Mouse (Mus musculus): ENCODE measurements around the gene Nrxn3. TPM values are rescaled to one million over a fixed set of nuclear protein-coding genes. Genes with fewer than 3 reads are reported as not detected.
A peak's percentile ranks its signal among the peaks of the same experiment; 100 is the strongest.

Nrxn3 gene
- polyA plus RNA-seq, 1 experiment from 2014 or later, result 94.1 TPM

GRCm38 (mm10) chr12:88992141-88992540, 269.5 kb downstream of the Nrxn3 start:
- Histone ChIP-seq H3K4me1 (replicated peaks) (no peaks in the 10 kb centered on the region), H3K9me3 (no peaks in the 10 kb centered on the region), H3K9ac (no peak overlapping the region), H3K4me3 (no peak overlapping the region), H3K27ac (replicated peaks) (no peak overlapping the region), H3K4me2 (no peak overlapping the region), H3K27me3 (no peaks in the 10 kb centered on the region), H3K36me3 (no peaks in the 10 kb centered on the region)
- WGBS, result 3% methylated on average over 2 of the region's 2 CpGs
- no peak for ATAC-seq (ENCODE audit: low FRiP score, low read depth)

- H3K4me2 ChIP-seq, result no peak overlapping the region
- no peak overlapping the region for H3K9ac ChIP-seq
- ATAC-seq (ENCODE audit: low FRiP score, low read depth), result no peak
- no peaks in the 10 kb centered on the region for H3K9me3 ChIP-seq
- no peak overlapping the region for H3K4me3 ChIP-seq
- no peaks in the 10 kb centered on the region for H3K36me3 ChIP-seq
- H3K4me1 ChIP-seq (replicated peaks), result no peaks in the 10 kb centered on the region
- 92% methylated on average over 4 of the region's 4 CpGs for WGBS
- H3K27ac ChIP-seq (replicated peaks), result no peak overlapping the region
- no peaks in the 10 kb centered on the region for H3K27me3 ChIP-seq
These were observed 271.1 kb downstream of the Nrxn3 start for GRCm38 (mm10) chr12:88993788-88994187.

DNA sequence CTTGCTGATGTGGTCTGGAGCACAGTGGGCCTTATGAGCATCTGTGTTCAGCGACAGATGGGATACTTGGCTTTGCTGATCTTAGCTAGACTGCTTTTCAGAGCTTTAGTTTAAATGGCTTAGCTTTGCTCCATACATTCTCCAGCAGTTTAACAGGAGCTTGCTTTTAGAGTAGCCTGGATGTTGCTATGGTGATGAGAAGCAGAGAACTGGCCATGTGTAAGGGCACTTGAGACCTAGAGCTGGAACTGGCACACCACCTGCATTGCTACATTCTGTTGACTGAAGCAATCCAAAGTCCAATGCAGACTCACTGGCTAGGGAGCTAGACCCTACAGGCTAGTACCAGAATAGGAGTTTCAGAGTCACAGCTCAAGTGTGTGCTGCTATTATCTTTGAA, 293.8 kb downstream of the Nrxn3 start:
- Histone ChIP-seq H3K4me2 (no peak overlapping the region), H3K27me3 (no peaks in the 10 kb centered on the region), H3K27ac (replicated peaks) (no peak overlapping the region), H3K4me1 (replicated peaks) (peaks cover 12% of the 10 kb centered on the region; the same call in 1 of the 2 replicates), H3K9ac (no peak overlapping the region), H3K9me3 (no peaks in the 10 kb centered on the region), H3K4me3 (no peak overlapping the region), H3K36me3 (no peaks in the 10 kb centered on the region)
- no peak for ATAC-seq (ENCODE audit: low FRiP score, low read depth)
- 69% methylated on average over 1 of the region's 1 CpGs for WGBS

GRCm38 (mm10) chr12:89025180-89025579, 302.5 kb downstream of the Nrxn3 start:
- WGBS, result 98% methylated on average over 1 of the region's 1 CpGs
- no peaks in the 10 kb centered on the region for H3K9me3 ChIP-seq
- no peak overlapping the region for H3K9ac ChIP-seq
- H3K27me3 ChIP-seq, result no peaks in the 10 kb centered on the region
- ATAC-seq (ENCODE audit: low FRiP score, low read depth), result no peak
- no peak overlapping the region for H3K4me3 ChIP-seq
- H3K27ac ChIP-seq (replicated peaks), result no peak overlapping the region
- H3K4me1 ChIP-seq (replicated peaks), result peaks cover 10% of the 10 kb centered on the region; the same call in 1 of the 2 replicates
- H3K4me2 ChIP-seq, result no peak overlapping the region
- H3K36me3 ChIP-seq, result no peaks in the 10 kb centered on the region

DNA sequence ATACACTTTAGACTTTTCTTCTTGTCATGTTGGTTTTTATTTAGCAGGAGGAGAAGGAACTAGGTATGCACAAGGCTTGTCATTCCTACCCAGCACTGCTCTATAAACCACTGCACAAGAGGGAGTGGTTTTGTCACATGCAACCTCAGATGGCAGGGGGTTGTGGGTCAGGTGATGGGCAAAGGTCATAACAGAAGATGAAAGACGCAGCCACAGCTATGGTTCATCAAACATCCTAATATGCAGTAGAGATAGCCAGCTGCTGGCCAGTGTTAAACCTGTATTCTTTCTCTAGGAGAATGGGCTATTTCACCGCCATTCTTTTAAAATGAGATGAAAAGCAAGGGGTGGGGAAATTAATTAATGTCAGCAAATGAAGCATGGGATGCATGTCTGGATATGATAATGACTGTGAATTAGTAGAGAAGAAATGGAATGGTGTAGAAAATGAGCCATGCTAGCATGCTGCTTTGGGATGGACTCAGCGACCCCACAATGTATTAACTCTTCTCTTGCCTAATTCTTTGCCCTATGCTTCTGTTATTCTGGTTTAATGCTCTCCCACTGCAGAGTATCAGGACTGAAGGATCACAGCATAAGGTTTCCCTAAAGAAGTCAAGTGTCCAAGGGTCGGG, 313.4 kb downstream of the Nrxn3 start:
- Histone ChIP-seq H3K27ac (replicated peaks) (peak overlapping the region; percentile 62), H3K9ac (no peak overlapping the region), H3K4me3 (no peak overlapping the region), H3K36me3 (no peaks in the 10 kb centered on the region), H3K4me2 (no peak overlapping the region), H3K9me3 (no peaks in the 10 kb centered on the region), H3K27me3 (no peaks in the 10 kb centered on the region), H3K4me1 (replicated peaks) (peaks cover 12% of the 10 kb centered on the region)
- no peak; the same call in 1 of the 2 replicates for ATAC-seq (ENCODE audit: low FRiP score, low read depth)
- 43% methylated on average over 4 of the region's 4 CpGs for WGBS

DNA sequence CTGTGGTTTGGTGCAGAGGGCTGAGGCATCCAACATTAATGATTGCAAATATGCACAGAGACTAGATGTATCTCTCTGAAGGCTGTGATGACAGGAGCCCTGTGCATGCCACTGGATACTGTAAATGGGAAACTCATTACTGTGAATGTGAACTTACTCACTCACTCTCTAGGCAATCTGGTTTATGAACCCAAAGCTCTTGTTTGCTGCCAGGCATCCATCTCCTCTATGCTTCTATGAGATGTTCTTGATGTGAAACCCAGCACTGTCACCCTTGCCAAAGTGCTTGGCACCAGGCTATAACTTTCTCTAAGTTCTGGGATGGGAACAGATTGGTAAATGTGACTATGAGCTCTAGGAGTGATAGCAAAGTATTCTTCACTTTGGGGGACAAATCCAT, 317.5 kb downstream of the Nrxn3 start:
- Histone ChIP-seq H3K4me1 (replicated peaks) (peaks cover 12% of the 10 kb centered on the region), H3K27ac (replicated peaks) (no peak overlapping the region), H3K9me3 (no peaks in the 10 kb centered on the region), H3K36me3 (no peaks in the 10 kb centered on the region), H3K4me3 (no peak overlapping the region), H3K4me2 (no peak overlapping the region), H3K9ac (no peak overlapping the region), H3K27me3 (no peaks in the 10 kb centered on the region)
- ATAC-seq (ENCODE audit: low FRiP score, low read depth), result no peak

DNA sequence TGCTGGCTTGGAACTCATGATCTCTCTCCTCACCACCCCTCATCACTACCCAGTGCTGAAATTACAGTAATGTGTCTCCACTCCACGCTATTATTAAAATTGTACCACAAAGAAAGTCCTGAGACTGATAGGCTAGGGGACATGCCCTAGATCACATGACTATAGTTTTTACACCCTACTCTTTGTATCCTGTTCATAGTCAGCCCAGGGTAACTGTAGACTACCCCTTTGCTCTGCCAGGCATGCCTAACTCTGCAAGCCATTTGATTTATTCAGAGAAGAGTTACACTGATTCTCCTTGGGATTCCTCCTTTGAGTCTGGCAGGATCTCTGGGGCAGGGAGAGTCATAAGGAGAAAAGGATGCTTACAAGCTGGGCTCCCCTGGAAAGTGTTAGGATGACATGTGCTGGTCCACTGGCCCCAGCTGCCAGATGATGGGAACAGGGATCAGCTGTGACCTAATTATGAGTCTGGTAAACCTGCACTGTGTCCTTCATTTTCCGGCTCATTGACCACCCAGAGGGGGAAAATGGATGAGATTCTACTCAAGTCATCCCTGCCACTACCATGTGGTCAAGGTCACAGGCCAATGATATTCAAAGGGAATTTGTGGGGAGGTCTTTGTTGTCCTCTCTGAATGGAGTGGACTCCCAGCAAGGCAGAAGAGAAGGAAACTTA, 318.9 kb downstream of the Nrxn3 start:
- Histone ChIP-seq H3K9ac (no peak overlapping the region), H3K4me2 (no peak overlapping the region), H3K36me3 (no peaks in the 10 kb centered on the region), H3K27me3 (no peaks in the 10 kb centered on the region), H3K27ac (replicated peaks) (peak overlapping the region; percentile 47; the same call in 1 of the 2 replicates), H3K4me1 (replicated peaks) (no peaks in the 10 kb centered on the region), H3K4me3 (no peak overlapping the region), H3K9me3 (no peaks in the 10 kb centered on the region)
- ATAC-seq (ENCODE audit: low FRiP score, low read depth), result peak; percentile 74
- WGBS, result 38% methylated on average over 2 of the region's 2 CpGs

DNA sequence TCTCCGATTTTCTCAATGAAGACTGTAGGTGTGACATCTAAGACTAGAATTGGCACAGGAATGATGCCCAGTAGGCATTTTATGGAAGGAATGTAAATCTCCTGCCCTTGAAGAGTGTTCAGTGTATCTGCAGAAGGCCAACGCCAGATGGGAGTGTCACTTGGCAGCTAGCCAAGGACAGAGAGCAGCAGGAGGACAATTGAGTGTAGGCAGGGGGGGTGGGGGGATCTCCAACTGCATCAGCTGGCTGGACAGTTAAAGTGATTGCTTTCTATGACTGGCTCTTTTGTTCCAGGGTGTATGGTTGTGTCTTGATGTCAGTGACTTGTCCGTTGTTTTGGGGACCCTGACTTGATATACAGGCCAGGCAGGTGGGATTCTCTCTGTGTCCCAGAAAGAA, 326.6 kb downstream of the Nrxn3 start:
- H3K27ac ChIP-seq (replicated peaks), result peak overlapping the region; percentile 25; the same call in 1 of the 2 replicates

GRCm38 (mm10) chr12:89049686-89050085, 327.0 kb downstream of the Nrxn3 start:
- Histone ChIP-seq H3K4me2 (no peak overlapping the region), H3K27me3 (no peaks in the 10 kb centered on the region), H3K36me3 (no peaks in the 10 kb centered on the region), H3K9me3 (no peaks in the 10 kb centered on the region), H3K9ac (no peak overlapping the region), H3K27ac (replicated peaks) (peak overlapping the region; percentile 25; the same call in 1 of the 2 replicates), H3K4me3 (no peak overlapping the region), H3K4me1 (replicated peaks) (0 out of 2 replicates have a peak, but pooled peaks cover 3% of the 10 kb centered on the region)
- ATAC-seq (ENCODE audit: low FRiP score, low read depth), result no peak

More for the DNA sequence above, 326.6 kb downstream of the Nrxn3 start:
- 10% methylated on average over 3 of the region's 3 CpGs for WGBS
- Histone ChIP-seq H3K9me3 (no peaks in the 10 kb centered on the region), H3K36me3 (no peaks in the 10 kb centered on the region), H3K4me2 (no peak overlapping the region), H3K4me1 (replicated peaks) (0 out of 2 replicates have a peak, but pooled peaks cover 3% of the 10 kb centered on the region), H3K9ac (no peak overlapping the region), H3K27me3 (no peaks in the 10 kb centered on the region), H3K4me3 (no peak overlapping the region)
- ATAC-seq (ENCODE audit: low FRiP score, low read depth), result 0 out of 2 replicates have a peak, but pooled peaks have one; percentile 61

GRCm38 (mm10) chr12:89072436-89072835, 349.8 kb downstream of the Nrxn3 start:
- Histone ChIP-seq H3K9ac (no peak overlapping the region), H3K4me3 (no peak overlapping the region), H3K9me3 (no peaks in the 10 kb centered on the region), H3K27me3 (no peaks in the 10 kb centered on the region), H3K27ac (replicated peaks) (no peak overlapping the region), H3K4me2 (no peak overlapping the region), H3K36me3 (no peaks in the 10 kb centered on the region), H3K4me1 (replicated peaks) (peaks cover 18% of the 10 kb centered on the region)
- ATAC-seq (ENCODE audit: low FRiP score, low read depth), result no peak

DNA sequence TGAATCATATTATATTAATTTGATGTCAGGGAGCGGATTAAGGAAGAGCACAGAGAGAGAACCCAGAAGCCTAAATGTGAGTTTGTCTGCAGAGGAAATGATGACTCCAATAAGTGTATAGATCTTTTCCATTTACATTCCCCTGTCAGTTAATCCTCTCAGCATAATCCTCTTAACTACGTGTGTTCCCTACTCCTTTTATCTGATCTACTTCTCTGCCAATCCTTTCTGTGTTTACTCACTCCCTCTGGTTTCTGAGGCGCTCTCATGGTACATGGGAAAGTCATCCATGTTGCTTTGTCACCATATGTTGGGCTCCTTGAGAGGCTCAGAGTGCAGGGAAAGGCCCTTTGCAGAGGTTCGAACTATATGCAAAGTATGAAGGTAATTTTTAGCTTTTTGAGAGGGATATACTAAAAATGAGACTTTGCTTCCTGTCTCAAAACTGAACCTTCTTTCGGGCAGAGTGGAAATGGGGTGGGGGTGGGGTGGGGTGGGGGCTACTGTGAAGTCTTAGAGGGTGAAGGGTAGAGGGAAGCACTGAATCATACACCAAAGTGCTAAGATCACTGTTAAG, 350.6 kb downstream of the Nrxn3 start:
- Histone ChIP-seq H3K4me3 (no peak overlapping the region), H3K36me3 (no peaks in the 10 kb centered on the region), H3K4me2 (no peak overlapping the region), H3K27ac (replicated peaks) (no peak overlapping the region), H3K4me1 (replicated peaks) (peaks cover 18% of the 10 kb centered on the region), H3K9me3 (no peaks in the 10 kb centered on the region), H3K9ac (no peak overlapping the region), H3K27me3 (no peaks in the 10 kb centered on the region)
- 0 out of 2 replicates have a peak, but pooled peaks have one; percentile 30 for ATAC-seq (ENCODE audit: low FRiP score, low read depth)
- WGBS, result 75% methylated on average over 5 of the region's 5 CpGs

DNA sequence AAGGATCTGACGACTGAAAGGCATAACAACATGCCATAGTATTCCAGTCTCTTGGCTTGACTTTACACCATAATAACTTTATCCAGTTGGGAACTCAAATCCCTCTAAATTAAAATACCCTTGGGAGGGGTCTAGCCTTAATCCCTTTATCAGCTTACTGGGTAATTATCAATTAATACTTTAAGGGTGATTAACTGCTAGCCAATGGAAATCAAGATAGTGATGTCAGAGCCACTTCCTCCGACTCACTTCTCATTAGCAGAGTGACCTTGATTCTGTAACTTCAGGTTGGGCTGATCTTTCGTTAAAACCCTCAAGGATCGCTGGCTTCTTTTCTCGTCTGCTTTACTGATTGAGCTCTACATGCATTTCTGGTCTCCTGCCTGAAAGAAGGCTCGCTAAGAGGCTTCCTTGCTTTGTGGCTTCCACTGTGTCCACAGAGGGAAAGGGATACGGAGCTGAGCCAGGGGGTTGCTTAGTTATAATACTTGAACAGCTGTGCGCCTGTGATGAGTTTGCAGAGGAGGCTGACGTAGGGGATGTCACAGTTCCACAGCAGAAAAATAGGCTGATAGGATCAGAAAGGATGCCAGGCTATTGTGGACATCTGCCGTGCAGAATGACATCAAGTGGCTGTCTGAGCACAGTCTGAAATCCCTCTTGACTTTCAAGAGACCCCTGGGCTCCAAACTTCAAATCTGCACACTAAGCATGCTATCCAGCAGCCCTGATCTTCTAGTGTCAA, 352.0 kb downstream of the Nrxn3 start:
- H3K9me3 ChIP-seq, result no peaks in the 10 kb centered on the region
- ATAC-seq (ENCODE audit: low FRiP score, low read depth), result peak; percentile 51; the same call in 1 of the 2 replicates
- H3K27me3 ChIP-seq, result no peaks in the 10 kb centered on the region
- no peak overlapping the region for H3K4me3 ChIP-seq
- WGBS, result 37% methylated on average over 10 of the region's 10 CpGs
- no peak overlapping the region for H3K9ac ChIP-seq
- no peaks in the 10 kb centered on the region for H3K36me3 ChIP-seq
- H3K4me2 ChIP-seq, result peak overlapping the region; percentile 19; the same call in 1 of the 2 replicates
- peak overlapping the region; percentile 61 for H3K27ac ChIP-seq (replicated peaks)
- H3K4me1 ChIP-seq (replicated peaks), result peaks cover 18% of the 10 kb centered on the region
